25 mouse cellular contexts compared by ENCODE assay signal in genomic region chr1:37045472-37045871, GRCm38 (mm10). TPM values are rescaled to one million over a fixed set of nuclear protein-coding genes. Genes with fewer than 3 reads are reported as not detected.
DNase-seq lines count a peak whose midpoint lies in the region; ATAC-seq lines count a peak whose summit lies in the region.
"Had no signal": no experiment of that assay in that cellular context is flagged by ENCODE, and none has a peak within 500 bp of the region (broad histone marks: within the 10 kb centered on the region; RNA-seq: fewer than 3 reads in every experiment).

No protein-coding gene starts in this region.

- no peaks in the 10 kb centered on the region for H3K27me3 ChIP-seq in limb, embryonic 11.5 days (ENCODE audit: control insufficient read depth, insufficient read depth, low read length)
- H3K27me3 ChIP-seq in limb, embryonic 10.5 days (ENCODE audit: low read depth, poor library complexity, severe bottlenecking), result no peaks in the 10 kb centered on the region
- no peaks in the 10 kb centered on the region for H3K27me3 ChIP-seq in hindbrain, embryonic 13.5 days
- H3K27me3 ChIP-seq: forebrain, embryonic 12.5 days; hindbrain, embryonic 12.5 days; intestine, embryonic 15.5 days had no signal

- H3K4me1 ChIP-seq in limb, embryonic 11.5 days (ENCODE audit: control insufficient read depth, insufficient read depth, low read length), result no peaks in the 10 kb centered on the region
- peaks cover 12% of the 10 kb centered on the region for H3K4me1 ChIP-seq in limb, embryonic 10.5 days
- no peaks in the 10 kb centered on the region for H3K4me1 ChIP-seq in hindbrain, embryonic 13.5 days (replicated peaks)
- H3K4me1 ChIP-seq: forebrain, embryonic 12.5 days; heart, embryonic 10.5 days; hindbrain, embryonic 12.5 days; intestine, embryonic 15.5 days had no signal

- H3K27ac ChIP-seq in limb, embryonic 11.5 days (replicated peaks; ENCODE audit: low read depth, low read length), result no peak overlapping the region
- H3K27ac ChIP-seq in limb, embryonic 10.5 days, result no peak overlapping the region; the same call in 1 of the 2 replicates
- H3K27ac ChIP-seq in hindbrain, embryonic 13.5 days, result no peak overlapping the region
- H3K27ac ChIP-seq: forebrain, embryonic 12.5 days; gastrocnemius, adult 2 months; heart, embryonic 10.5 days; hindbrain, embryonic 12.5 days; hindbrain, postnatal 0 days; intestine, embryonic 15.5 days had no signal

- no peaks in the 10 kb centered on the region for H3K36me3 ChIP-seq in limb, embryonic 11.5 days (ENCODE audit: control insufficient read depth, insufficient read depth, low read length)
- no peaks in the 10 kb centered on the region for H3K36me3 ChIP-seq in limb, embryonic 10.5 days
- no peaks in the 10 kb centered on the region for H3K36me3 ChIP-seq in hindbrain, embryonic 13.5 days
- H3K36me3 ChIP-seq: forebrain, embryonic 12.5 days; heart, embryonic 10.5 days; hindbrain, embryonic 12.5 days; intestine, embryonic 15.5 days had no signal

- ATAC-seq in limb, embryonic 11.5 days (ENCODE audit: insufficient number of reproducible peaks, low FRiP score, low TSS enrichment, low read depth), result no peak
- ATAC-seq in hindbrain, embryonic 13.5 days (ENCODE audit: low FRiP score), result no peak
- ATAC-seq: forebrain, postnatal 0 days; hindbrain, postnatal 0 days; intestine, embryonic 15.5 days had no signal

- WGBS in limb, embryonic 11.5 days, result 23% methylated on average over 5 of the region's 5 CpGs
- WGBS in limb, embryonic 10.5 days, result 37% methylated on average over 5 of the region's 5 CpGs
- 69% methylated on average over 5 of the region's 5 CpGs for WGBS in hindbrain, embryonic 13.5 days

- no peaks in the 10 kb centered on the region for H3K9me3 ChIP-seq in limb, embryonic 11.5 days (ENCODE audit: control insufficient read depth, low read length)
- no peaks in the 10 kb centered on the region for H3K9me3 ChIP-seq in limb, embryonic 10.5 days (replicated peaks)
- H3K9me3 ChIP-seq in hindbrain, embryonic 13.5 days, result peaks cover 6% of the 10 kb centered on the region; the same call in 1 of the 2 replicates
- H3K9me3 ChIP-seq: forebrain, embryonic 12.5 days; intestine, embryonic 15.5 days had no signal

- H3K9ac ChIP-seq in limb, embryonic 11.5 days (ENCODE audit: low read length), result no peak overlapping the region
- H3K9ac ChIP-seq in hindbrain, embryonic 13.5 days, result no peak overlapping the region
- H3K9ac ChIP-seq: forebrain, embryonic 12.5 days; forebrain, postnatal 0 days; hindbrain, embryonic 12.5 days; intestine, embryonic 15.5 days had no signal

- DNase-seq in embryo, embryonic 11 days, result peak; percentile 41
- DNase-seq in embryo, embryonic 9.5 days (ENCODE audit: extremely low spot score), result no peak
- DNase-seq in limb, embryonic 11.5 days (ENCODE audit: low spot score), result peak; percentile 36
- DNase-seq in limb, embryonic 10.5 days (ENCODE audit: low spot score), result no peak
- DNase-seq in hindlimb bud, embryonic 11.5 days (ENCODE audit: extremely low spot score, low read depth, low spot score), result peak; percentile 54
- DNase-seq in cerebellum, adult 8-10 months, result no peak
- no peak for DNase-seq in left cerebral cortex, adult 18-20 months (ENCODE audit: low spot score in 2 of 2)
- DNase-seq: adrenal gland, postnatal 25 days; cerebellum, adult 2 months; forebrain, postnatal 0 days; gastrocnemius, adult 2 months; gastrocnemius, postnatal 25 days; heart, postnatal 10 days; heart, postnatal 4 days; kidney, adult 2 months had no signal

- no peak overlapping the region for H3K4me3 ChIP-seq in limb, embryonic 11.5 days (ENCODE audit: low read depth, low read length)
- no peak overlapping the region for H3K4me3 ChIP-seq in limb, embryonic 10.5 days
- H3K4me3 ChIP-seq in hindbrain, embryonic 13.5 days, result no peak overlapping the region
- H3K4me3 ChIP-seq: forebrain, embryonic 12.5 days; gastrocnemius, adult 2 months; heart, embryonic 10.5 days; hindbrain, embryonic 12.5 days; intestine, embryonic 15.5 days had no signal

- H3K4me2 ChIP-seq in limb, embryonic 11.5 days (ENCODE audit: low read depth, severe bottlenecking), result no peak overlapping the region
- no peak overlapping the region for H3K4me2 ChIP-seq in hindbrain, embryonic 13.5 days
- H3K4me2 ChIP-seq: forebrain, embryonic 12.5 days; hindbrain, embryonic 12.5 days; intestine, embryonic 15.5 days had no signal

RNA-seq across cellular contexts. Expression of gene Vwa3b, which starts 19.1 kb away (rescaled TPM):
- polyA plus RNA-seq in limb, embryonic 11.5 days (2014; fragmentation: Nextera tagmentation; extraction: Ambion mirVana), result 0.61 and 0.87 TPM in 2 replicates
- polyA plus RNA-seq in limb, embryonic 10.5 days (2016; fragmentation: Nextera tagmentation; extraction: Ambion mirVana), result 0.23 and 0.31 TPM in 2 replicates
- 0.61 and 1.5 TPM in 2 replicates for polyA plus RNA-seq in hindbrain, embryonic 13.5 days (2015; fragmentation: Nextera tagmentation; extraction: Ambion mirVana)
- total RNA-seq in left cerebral cortex, adult 18-20 months (2021), result 1 to 10 TPM in 1 of 2 experiments, under 1 TPM in 1; 0.91 to 1.7 TPM
- total RNA-seq: common myeloid progenitor, adult 5-6 weeks; granulocyte monocyte progenitor cell, adult 5-6 weeks; MEL had no signal
- polyA plus RNA-seq: C2C12; heart, embryonic 10.5 days had no signal

Comparison
In these comparisons a context has a peak if more than half of its experiments do, and no peak if none do; other contexts are left out.
1. DNase-seq: peak in embryo, embryonic 11 days (single experiment), limb, embryonic 11.5 days (single experiment) and hindlimb bud, embryonic 11.5 days (single experiment); none in embryo, embryonic 9.5 days (single experiment), limb, embryonic 10.5 days (single experiment), cerebellum, adult 8-10 months (single experiment) and left cerebral cortex, adult 18-20 months (0 of 2).